Mouse (Mus musculus) liver, embryonic 14.5 days (tissue): ENCODE data around the gene Calcoco1.

Experiments
- CTCF ChIP-seq: IDR thresholded peaks from 2 replicates; pipeline ENCODE4 v1.5.1; 2016; ENCODE audit warnings: antibody characterized with exemption, low read depth, control low read depth
- EP300 ChIP-seq: IDR thresholded peaks from 2 replicates; pipeline ENCODE4 v1.6.1; 2016; ENCODE audit warnings: antibody characterized with exemption, low read depth

GRCm38 (mm10) chr15:102685791-102686190, 36.2 kb downstream of the Calcoco1 start:
- no peak for TF ChIP-seq CTCF
- no peak for TF ChIP-seq EP300
